Mouse (Mus musculus) CH12.LX (cell line): ENCODE measurements at regions not wholly inside any gene's neighbourhood (a gene's known extent, or its start where the extent isn't known, plus 50 kb on each side); places are given as distances from the start of the nearest gene placed in this dataset.

Experiments used
- DNase-seq: peaks from one replicate; pipeline ENCODE4 v3.0.0-alpha.2; 2013; ENCODE audit errors: extremely low read depth
- H3K27ac ChIP-seq: 2 replicates; pipeline ENCODE4 v1.5.1; 2012; ENCODE audit warnings: low read depth, mild to moderate bottlenecking, control low read depth, moderate library complexity; ENCODE audit not compliant: insufficient read depth
- H3K27me3 ChIP-seq: replicated peaks from 2 replicates; pipeline ENCODE3; 2012; ENCODE audit warnings: inconsistent platforms
- H3K36me3 ChIP-seq, 2 experiments: replicated peaks in 1 of 2; 2 replicates each; pipeline versions ENCODE3 to v1.6.1; 2012; ENCODE audit warnings: inconsistent platforms in 1 of 2, low read length in 1 of 2, mild to moderate bottlenecking in 1 of 2, mixed read lengths in 1 of 2, moderate library complexity in 1 of 2; ENCODE audit not compliant: control insufficient read depth in 1 of 2, insufficient read depth in 1 of 2
- H3K4me1 ChIP-seq, 2 experiments: 2 replicates each; pipeline ENCODE4 v1.6.1; 2012; ENCODE audit warnings: inconsistent platforms in 1 of 2, moderate library complexity in 1 of 2; ENCODE audit not compliant: insufficient read depth in 2 of 2, control insufficient read depth in 1 of 2
- H3K4me2 ChIP-seq: 2 replicates; pipeline ENCODE4 v1.6.1; 2012; ENCODE audit warnings: low read depth, mild to moderate bottlenecking, control low read depth; ENCODE audit not compliant: poor library complexity, insufficient read depth, severe bottlenecking
- H3K4me3 ChIP-seq, 3 experiments: fragments of 150-350 bp in 1 of 3; sonication (generic) in 1 of 3; replicated peaks in 1 of 3; 2 replicates each; pipeline versions ENCODE3 to v1.5.1; 2011 to 2012; ENCODE audit warnings: low read depth in 2 of 3, low read length in 2 of 3, mild to moderate bottlenecking in 2 of 3, moderate library complexity in 2 of 3, control low read depth in 1 of 3, improper control_type of control experiment in 1 of 3, inconsistent platforms in 1 of 3, mixed read lengths in 1 of 3; ENCODE audit not compliant: poor library complexity in 1 of 3
- H3K79me2 ChIP-seq: replicated peaks from 2 replicates; pipeline ENCODE4 v1.6.1; 2012; ENCODE audit warnings: mild to moderate bottlenecking, moderate library complexity; ENCODE audit not compliant: control insufficient read depth, poor library complexity, insufficient read depth, severe bottlenecking; ENCODE audit errors: extremely low read depth
- H3K9ac ChIP-seq: 2 replicates; pipeline ENCODE4 v1.6.1; 2012; ENCODE audit warnings: low read depth, mild to moderate bottlenecking, control low read depth, moderate library complexity; ENCODE audit not compliant: insufficient read depth
- H3K9me3 ChIP-seq: replicated peaks from 2 replicates; pipeline ENCODE3; 2012; ENCODE audit warnings: low read length, inconsistent platforms, mixed read lengths
- BHLHE40 ChIP-seq: IDR thresholded peaks from 2 replicates; pipeline ENCODE4 v1.6.1; 2011; ENCODE audit warnings: mild to moderate bottlenecking, low read depth, low read length, improper control_type of control experiment
- EP300 ChIP-seq: IDR thresholded peaks from 2 replicates; pipeline ENCODE4 v1.6.1; 2011; ENCODE audit warnings: low read length, improper control_type of control experiment
- GABPA ChIP-seq: IDR thresholded peaks from 2 replicates; pipeline ENCODE4 v1.6.1; 2012; ENCODE audit warnings: low read depth, low read length, improper control_type of control experiment, inconsistent platforms; ENCODE audit not compliant: insufficient replicate concordance
- HCFC1 ChIP-seq: IDR thresholded peaks from 2 replicates; pipeline ENCODE4 v1.6.1; 2012; ENCODE audit warnings: low read depth, mild to moderate bottlenecking, inconsistent platforms, low read length, improper control_type of control experiment
- JUN ChIP-seq: IDR thresholded peaks from 2 replicates; pipeline ENCODE4 v1.6.1; 2011; ENCODE audit warnings: low read depth, mild to moderate bottlenecking, low read length, improper control_type of control experiment, moderate library complexity; ENCODE audit not compliant: insufficient read depth
- KAT2A ChIP-seq: IDR thresholded peaks from 2 replicates; pipeline ENCODE4 v1.6.1; 2012; ENCODE audit warnings: low read length, improper control_type of control experiment, inconsistent platforms; ENCODE audit not compliant: insufficient replicate concordance
- MAFK ChIP-seq: IDR thresholded peaks from 2 replicates; pipeline ENCODE4 v1.6.1; 2011; ENCODE audit warnings: low read length, improper control_type of control experiment; ENCODE audit not compliant: insufficient replicate concordance
- MAZ ChIP-seq: IDR thresholded peaks from 2 replicates; pipeline ENCODE4 v1.6.1; 2012; ENCODE audit warnings: low read depth, mild to moderate bottlenecking, inconsistent platforms, low read length, improper control_type of control experiment, moderate library complexity
- MEF2A ChIP-seq: IDR thresholded peaks from 2 replicates; pipeline ENCODE4 v1.6.1; 2014; ENCODE audit warnings: low read depth, mild to moderate bottlenecking, inconsistent platforms, low read length, improper control_type of control experiment, borderline replicate concordance
- MXI1 ChIP-seq: IDR thresholded peaks from 2 replicates; pipeline ENCODE4 v1.6.1; 2011; ENCODE audit warnings: mild to moderate bottlenecking, low read depth, low read length, improper control_type of control experiment
- NRF1 ChIP-seq: IDR thresholded peaks from 2 replicates; pipeline ENCODE4 v1.6.1; 2014; ENCODE audit warnings: low read depth, mild to moderate bottlenecking, inconsistent platforms, low read length, improper control_type of control experiment, moderate library complexity
- PAX5 ChIP-seq: IDR thresholded peaks from 2 replicates; pipeline ENCODE4 v1.6.1; 2012; ENCODE audit warnings: low read length, inconsistent platforms, mixed read lengths
- POLR2A ChIP-seq: IDR thresholded peaks from 2 replicates; pipeline ENCODE4 v1.6.1; 2011; ENCODE audit warnings: low read depth, mild to moderate bottlenecking, improper control_type of control experiment, low read length
- RAD21 ChIP-seq: IDR thresholded peaks from 2 replicates; pipeline ENCODE4 v1.6.1; 2011; ENCODE audit warnings: low read depth, mild to moderate bottlenecking, low read length, improper control_type of control experiment, moderate library complexity
- RCOR1 ChIP-seq: conservative IDR thresholded peaks from 2 replicates; pipeline ENCODE4 v1.6.1; 2012; ENCODE audit warnings: low read depth, mild to moderate bottlenecking, inconsistent platforms, low read length, improper control_type of control experiment
- SMC3 ChIP-seq: IDR thresholded peaks from 2 replicates; pipeline ENCODE4 v1.6.1; 2011; ENCODE audit warnings: low read depth, low read length, improper control_type of control experiment
- TBP ChIP-seq: conservative IDR thresholded peaks from 2 replicates; pipeline ENCODE4 v1.6.1; 2011; ENCODE audit warnings: low read depth, low read length, improper control_type of control experiment
- UBTF ChIP-seq: IDR thresholded peaks from 2 replicates; pipeline ENCODE4 v1.6.1; 2012; ENCODE audit warnings: low read depth, mild to moderate bottlenecking, inconsistent platforms, low read length, improper control_type of control experiment, moderate library complexity
- USF1 ChIP-seq: IDR thresholded peaks from 2 replicates; pipeline ENCODE4 v1.6.1; 2014; ENCODE audit warnings: low read depth, mild to moderate bottlenecking, inconsistent platforms, low read length, improper control_type of control experiment
- ZC3H11A ChIP-seq: IDR thresholded peaks from 2 replicates; pipeline ENCODE4 v1.6.1; 2012; ENCODE audit warnings: low read depth, mild to moderate bottlenecking, inconsistent platforms, low read length, improper control_type of control experiment
- ZKSCAN1 ChIP-seq: IDR thresholded peaks from 2 replicates; pipeline ENCODE4 v1.6.1; 2012; ENCODE audit warnings: low read depth, inconsistent platforms, low read length, improper control_type of control experiment, borderline replicate concordance
- ZNF384 ChIP-seq: IDR thresholded peaks from 2 replicates; pipeline ENCODE4 v1.6.1; 2012; ENCODE audit warnings: low read depth, low read length, improper control_type of control experiment, inconsistent platforms
- dilution Hi-C: fragments of 300-500 bp; cut with MboI; formaldehyde crosslinking; loops from 2 replicates; pipeline ENCODE4 v1.14.3; 2020; ENCODE audit warnings: low sequenced_read_pairs; ENCODE audit not compliant: extremely low pct_unique_long_range_greater_than_20kb, extremely low pct_ligation_motif_present
- in situ Hi-C: fragments of 300-500 bp; cut with MboI; formaldehyde crosslinking; loops from 3 replicates; pipeline ENCODE4 v1.14.3; 2019; ENCODE audit warnings: low sequenced_read_pairs, low pct_ligation_motif_present, low pct_unique_long_range_greater_than_20kb, mixed read lengths

- no peak overlapping the region for H3K9ac ChIP-seq
- no peak overlapping the region for H3K27ac ChIP-seq
- no peak for DNase-seq
- H3K9me3 ChIP-seq: no peaks in the 10 kb centered on the region
- no peaks in the 10 kb centered on the region for H3K79me2 ChIP-seq
- in situ Hi-C loops: no loop called here
- peaks cover 0 to 19% of the 10 kb centered on the region in 2 experiments; a peak in 2 of 4 replicates for H3K4me1 ChIP-seq
- H3K4me2 ChIP-seq: no peak overlapping the region
- no peaks in the 10 kb centered on the region for H3K36me3 ChIP-seq
- H3K4me3 ChIP-seq: no peak overlapping the region
- no peaks in the 10 kb centered on the region for H3K27me3 ChIP-seq
- dilution Hi-C loops: no loop called here
- TF ChIP-seq MEF2A (no peak), USF1 (no peak), RCOR1 (no peak), ZC3H11A (no peak), NRF1 (no peak), BHLHE40 (no peak), TBP (no peak), ZKSCAN1 (no peak), KAT2A (no peak), HCFC1 (no peak)
Observed at GRCm38 (mm10) chr8:127994898-127995297, 363.5 kb upstream of the Nrp1 start.

GRCm38 (mm10) chr8:127995490-127995889 is 362.9 kb upstream of the Nrp1 start:
- no peak overlapping the region for H3K9ac ChIP-seq
- dilution Hi-C loops: no loop called here
- H3K9me3 ChIP-seq: no peaks in the 10 kb centered on the region
- no peaks in the 10 kb centered on the region for H3K79me2 ChIP-seq
- H3K36me3 ChIP-seq: no peaks in the 10 kb centered on the region
- H3K4me3 ChIP-seq: no peak overlapping the region
- no peak overlapping the region for H3K27ac ChIP-seq
- DNase-seq: no peak
- no peaks in the 10 kb centered on the region for H3K27me3 ChIP-seq
- peaks cover 0 to 19% of the 10 kb centered on the region in 2 experiments; a peak in 2 of 4 replicates for H3K4me1 ChIP-seq
- in situ Hi-C loops: no loop called here
- H3K4me2 ChIP-seq: no peak overlapping the region
- no peak for TF ChIP-seq MXI1
- no peak for TF ChIP-seq POLR2A
- no peak for TF ChIP-seq GABPA
- TF ChIP-seq JUN: no peak
- no peak for TF ChIP-seq EP300
- no peak for TF ChIP-seq MAZ
- no peak for TF ChIP-seq SMC3
- no peak for TF ChIP-seq BHLHE40
- no peak for TF ChIP-seq ZNF384
- no peak for TF ChIP-seq MAFK
- TF ChIP-seq PAX5: no peak
- no peak for TF ChIP-seq NRF1
- no peak for TF ChIP-seq MEF2A
- no peak for TF ChIP-seq RAD21
- TF ChIP-seq UBTF: no peak
- TF ChIP-seq USF1: no peak
